Mouse (Mus musculus): ENCODE measurements around the gene D130040H23Rik. TPM values are rescaled to one million over a fixed set of nuclear protein-coding genes. Genes with fewer than 3 reads are reported as not detected.
"Not testable (repeated sequence)": the region's sequence is repeated elsewhere in the genome, so short reads cannot be mapped to it uniquely, and the experiment has no call there.

The D130040H23Rik gene
- total and polyA plus RNA-seq, 3 experiments: 14.4 to 26.6 (median 20.1) TPM

DNA sequence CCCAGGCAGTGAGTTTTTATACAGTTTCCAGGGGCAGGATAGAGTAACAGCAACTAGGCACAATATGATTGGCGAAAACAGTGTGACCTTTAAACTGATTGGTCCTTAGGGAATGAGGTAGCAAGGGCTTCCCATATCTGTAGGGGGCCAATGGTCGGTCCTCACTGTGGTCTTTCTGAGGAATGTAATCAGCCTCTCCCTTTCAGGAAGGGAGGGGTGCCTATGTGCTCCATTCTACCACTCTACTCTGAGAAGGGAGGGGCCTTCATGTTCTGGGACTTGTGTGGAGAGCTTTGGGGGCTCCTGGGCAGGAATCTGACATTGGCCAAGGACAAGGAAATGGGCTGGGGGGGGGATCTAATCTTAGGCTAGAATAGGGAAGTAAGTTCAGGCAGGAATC, 53.9 kb downstream of the D130040H23Rik start:
- Histone ChIP-seq H3K36me3 (replicated peaks in 1 of 2; ENCODE audit: control insufficient read depth in 1 of 2, insufficient read depth in 1 of 2, low read length in 1 of 2) (peaks cover 0 to 3% of the 10 kb centered on the region in 2 experiments), H3K9me3 (replicated peaks; ENCODE audit: low read length) (peaks cover 2% of the 10 kb centered on the region), H3K79me2 (replicated peaks; ENCODE audit: control insufficient read depth, extremely low read depth, insufficient read depth, poor library complexity, severe bottlenecking) (no peaks in the 10 kb centered on the region), H3K4me2 (ENCODE audit: insufficient read depth, low read depth, poor library complexity, severe bottlenecking) (no peak overlapping the region), H3K27ac (ENCODE audit: insufficient read depth, low read depth) (no peak overlapping the region), H3K4me1 (ENCODE audit: control insufficient read depth in 1 of 2, insufficient read depth in 2 of 2) (no peaks in the 10 kb centered on the region), H3K27me3 (replicated peaks) (no peaks in the 10 kb centered on the region), H3K9ac (ENCODE audit: insufficient read depth, low read depth) (no peak overlapping the region), H3K4me3 (replicated peaks in 1 of 3; ENCODE audit: low read depth in 2 of 3, low read length in 2 of 3, poor library complexity in 1 of 3) (no peak overlapping the region)
- in situ Hi-C loops (cut with MboI; ENCODE audit: low pct_ligation_motif_present, low pct_unique_long_range_greater_than_20kb, low sequenced_read_pairs): loop anchor here (25.0 kb wide), 1 partner anchor 213 kb away; no protein-coding TSS in a partner anchor
- TF ChIP-seq MAZ (IDR thresholded peaks at IDR 0.05; ENCODE audit: low read depth, low read length) (no peak), EP300 (IDR thresholded peaks at IDR 0.05; ENCODE audit: low read length) (no peak), JUN (IDR thresholded peaks at IDR 0.05; ENCODE audit: insufficient read depth, low read depth, low read length) (no peak), IRF4 (IDR thresholded peaks at IDR 0.05; ENCODE audit: low read depth, low read length) (no peak), ZKSCAN1 (IDR thresholded peaks at IDR 0.05; ENCODE audit: borderline replicate concordance, low read depth, low read length) (no peak), CHD2 (IDR thresholded peaks at IDR 0.05; ENCODE audit: low read length) (no peak), USF1 (IDR thresholded peaks at IDR 0.05; ENCODE audit: low read depth, low read length) (no peak), POLR2A (IDR thresholded peaks at IDR 0.05; ENCODE audit: low read depth, low read length) (no peak), CTCF (conservative IDR thresholded peaks at IDR 0.05 in 1 of 2, IDR thresholded peaks at IDR 0.05 in 1 of 2; ENCODE audit: low read depth in 2 of 2, low read length in 2 of 2) (no peak)
- no peak for DNase-seq (ENCODE audit: extremely low read depth)
- dilution Hi-C loops (cut with MboI; ENCODE audit: extremely low pct_ligation_motif_present, extremely low pct_unique_long_range_greater_than_20kb, low sequenced_read_pairs): no loop called here

DNA sequence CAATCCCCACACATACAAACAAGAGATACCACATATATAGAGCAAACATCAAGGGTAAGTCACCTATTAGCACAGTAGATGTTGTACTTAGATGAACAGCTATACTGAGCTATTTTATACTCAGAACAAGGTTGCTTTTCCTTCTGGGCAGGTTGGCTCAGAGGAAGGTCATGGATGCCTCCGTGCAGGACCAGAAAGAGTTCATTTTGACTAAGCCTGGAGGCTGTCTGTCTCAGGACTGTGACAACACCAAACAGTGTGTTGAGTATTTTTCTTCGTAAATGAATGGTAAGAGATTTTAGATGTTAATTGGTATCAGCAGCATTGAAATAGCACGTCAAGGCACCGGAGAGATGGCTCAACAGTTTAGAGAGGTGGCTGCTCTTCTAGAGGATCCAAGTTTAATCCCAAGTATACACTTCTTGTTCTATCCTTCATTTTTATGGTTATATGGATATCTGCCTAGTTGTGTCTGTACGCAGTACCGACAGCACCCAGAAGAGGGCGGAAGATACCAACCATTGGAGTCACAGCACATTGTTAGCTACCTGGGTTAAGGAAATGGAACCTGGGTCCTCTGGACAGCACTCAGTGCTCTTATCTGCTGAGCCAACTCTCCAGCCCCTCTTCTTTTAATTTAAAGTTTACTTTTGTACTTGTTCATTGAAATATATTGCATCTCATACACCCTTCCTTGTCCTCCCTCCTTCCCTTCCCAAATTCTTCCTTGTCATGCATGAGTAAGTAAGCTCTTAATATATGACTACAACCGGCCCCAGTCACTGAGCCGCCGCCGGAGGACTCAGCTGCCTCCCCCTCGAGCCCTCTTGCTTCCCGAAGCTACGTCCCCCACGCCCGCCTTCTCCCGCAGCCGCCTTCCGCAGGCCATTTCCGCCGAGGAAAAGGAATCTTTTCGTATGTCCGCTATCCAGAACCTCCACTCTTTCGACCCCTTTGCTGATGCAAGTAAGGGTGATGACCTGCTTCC, 57.7 kb downstream of the D130040H23Rik start:
- Histone ChIP-seq H3K79me2 (replicated peaks; ENCODE audit: control insufficient read depth, extremely low read depth, insufficient read depth, poor library complexity, severe bottlenecking) (no peaks in the 10 kb centered on the region), H3K4me2 (ENCODE audit: insufficient read depth, low read depth, poor library complexity, severe bottlenecking) (peak overlapping the region; percentile 44), H3K4me3 (replicated peaks in 1 of 3; ENCODE audit: low read depth in 2 of 3, low read length in 2 of 3, poor library complexity in 1 of 3) (peak overlapping the region in 2 of 3 experiments; percentile 15 to 52), H3K27me3 (replicated peaks) (no peaks in the 10 kb centered on the region), H3K27ac (ENCODE audit: insufficient read depth, low read depth) (no peak overlapping the region), H3K9ac (ENCODE audit: insufficient read depth, low read depth) (peak overlapping the region; percentile 63; the same call in 1 of the 2 replicates), H3K36me3 (replicated peaks in 1 of 2; ENCODE audit: control insufficient read depth in 1 of 2, insufficient read depth in 1 of 2, low read length in 1 of 2) (no peaks in the 10 kb centered on the region), H3K4me1 (ENCODE audit: control insufficient read depth in 1 of 2, insufficient read depth in 2 of 2) (no peaks in the 10 kb centered on the region), H3K9me3 (replicated peaks; ENCODE audit: low read length) (no peaks in the 10 kb centered on the region)
- peak; percentile 73 to 84 for TF ChIP-seq CTCF (conservative IDR thresholded peaks at IDR 0.05 in 1 of 2, IDR thresholded peaks at IDR 0.05 in 1 of 2; ENCODE audit: low read depth in 2 of 2, low read length in 2 of 2)
- no peak for TF ChIP-seq ETS1 (conservative IDR thresholded peaks at IDR 0.05; ENCODE audit: low read depth, low read length)
- peak; percentile 63 for TF ChIP-seq SMC3 (IDR thresholded peaks at IDR 0.05; ENCODE audit: low read depth, low read length)
- TF ChIP-seq RAD21 (IDR thresholded peaks at IDR 0.05; ENCODE audit: low read depth, low read length): peak; percentile 83
- no peak for TF ChIP-seq NELFE (IDR thresholded peaks at IDR 0.05; ENCODE audit: low read depth, low read length)
- no peak; the same call in 1 of the 2 replicates for TF ChIP-seq MAX (IDR thresholded peaks at IDR 0.05; ENCODE audit: low read length)
- peak; percentile 77; the same call in 1 of the 2 replicates for TF ChIP-seq MYC (IDR thresholded peaks at IDR 0.05; ENCODE audit: low read depth, low read length)
- dilution Hi-C loops (cut with MboI; ENCODE audit: extremely low pct_ligation_motif_present, extremely low pct_unique_long_range_greater_than_20kb, low sequenced_read_pairs) (no loop called here), in situ Hi-C loops (cut with MboI; ENCODE audit: low pct_ligation_motif_present, low pct_unique_long_range_greater_than_20kb, low sequenced_read_pairs) (loop anchor here (25.0 kb wide), 1 partner anchor 209 kb away; no protein-coding TSS in a partner anchor)
- peak; percentile 83 for DNase-seq (ENCODE audit: extremely low read depth)

DNA sequence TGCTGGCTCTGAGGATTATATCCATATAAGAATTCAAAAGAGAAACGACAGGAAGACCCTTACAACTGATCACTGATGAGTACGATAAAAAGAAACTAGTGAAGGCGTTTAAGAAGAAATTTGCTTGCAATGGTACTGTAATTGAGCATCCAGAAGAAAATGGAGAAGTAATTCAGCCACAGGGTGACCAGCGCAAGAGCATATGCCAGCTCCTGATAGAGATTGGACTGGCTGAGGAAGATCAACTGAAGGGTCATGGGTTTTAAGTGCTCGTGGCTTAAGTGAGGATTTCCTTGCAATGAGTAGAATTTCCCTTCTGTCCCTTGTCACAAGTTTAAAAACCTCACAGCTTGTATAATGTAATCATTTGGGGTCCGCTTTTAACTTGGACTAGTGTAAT, 58.4 kb downstream of the D130040H23Rik start:
- H3K36me3 ChIP-seq (replicated peaks in 1 of 2; ENCODE audit: control insufficient read depth in 1 of 2, insufficient read depth in 1 of 2, low read length in 1 of 2); H3K9me3 ChIP-seq (replicated peaks; ENCODE audit: low read length); dilution Hi-C loops (cut with MboI; ENCODE audit: extremely low pct_ligation_motif_present, extremely low pct_unique_long_range_greater_than_20kb, low sequenced_read_pairs); H3K79me2 ChIP-seq (replicated peaks; ENCODE audit: control insufficient read depth, extremely low read depth, insufficient read depth, poor library complexity, severe bottlenecking); H3K27me3 ChIP-seq (replicated peaks); H3K4me1 ChIP-seq (ENCODE audit: control insufficient read depth in 1 of 2, insufficient read depth in 2 of 2); DNase-seq (ENCODE audit: extremely low read depth); H3K27ac ChIP-seq (ENCODE audit: insufficient read depth, low read depth): not testable (repeated sequence)
- in situ Hi-C loops (cut with MboI; ENCODE audit: low pct_ligation_motif_present, low pct_unique_long_range_greater_than_20kb, low sequenced_read_pairs): loop anchor here (25.0 kb wide), 1 partner anchor 208 kb away; no protein-coding TSS in a partner anchor
- Histone ChIP-seq H3K4me3 (replicated peaks in 1 of 3; ENCODE audit: low read depth in 2 of 3, low read length in 2 of 3, poor library complexity in 1 of 3) (peak overlapping the region in 2 of 3 experiments; percentile 15 to 52), H3K9ac (ENCODE audit: insufficient read depth, low read depth) (peak overlapping the region; percentile 63; the same call in 1 of the 2 replicates), H3K4me2 (ENCODE audit: insufficient read depth, low read depth, poor library complexity, severe bottlenecking) (peak overlapping the region; percentile 44)
